In genomic region chr3:144718706-144719087, GRCm38 (mm10) we compare ENCODE assay signal across 8 mouse cellular contexts. TPM values are rescaled to one million over a fixed set of nuclear protein-coding genes. Genes with fewer than 3 reads are reported as not detected.
DNase-seq lines count a peak whose midpoint lies in the region; ATAC-seq and TF ChIP-seq lines count a peak whose summit lies in the region.

No protein-coding gene starts in this region.

- peak overlapping the region; percentile 94 for H3ac ChIP-seq in myocyte (ENCODE audit: control insufficient read depth, insufficient read length)

- no peak for ATAC-seq in embryonic facial prominence, embryonic 14.5 days (ENCODE audit: low read depth)
- no peak for ATAC-seq in limb, embryonic 13.5 days (ENCODE audit: low FRiP score, low read depth)

- H3K9ac ChIP-seq in embryonic facial prominence, embryonic 14.5 days (ENCODE audit: low read depth, low read length), result peak overlapping the region; percentile 94
- peak overlapping the region; percentile 93 for H3K9ac ChIP-seq in limb, embryonic 13.5 days

- peaks cover 2% of the 10 kb centered on the region; the same call in 1 of the 2 replicates for H3K36me3 ChIP-seq in spleen, adult 2 months (ENCODE audit: control insufficient read depth, insufficient read depth, low read length)
- no peaks in the 10 kb centered on the region for H3K36me3 ChIP-seq in embryonic facial prominence, embryonic 14.5 days (ENCODE audit: control insufficient read depth, insufficient read depth, low read length)
- H3K36me3 ChIP-seq in limb, embryonic 13.5 days, result peaks cover 4% of the 10 kb centered on the region; the same call in 1 of the 2 replicates
- no peaks in the 10 kb centered on the region for H3K36me3 ChIP-seq in myocyte (ENCODE audit: control insufficient read depth, insufficient read depth)

- no peak for TF ChIP-seq POLR2A in spleen, adult 2 months (IDR thresholded peaks at IDR 0.05; ENCODE audit: low read depth, low read length)
- no peak for TF ChIP-seq POLR2A in myocyte (IDR thresholded peaks at IDR 0.05; ENCODE audit: insufficient read length, low read depth)

- H3K79me2 ChIP-seq in myocyte (ENCODE audit: control insufficient read depth, insufficient read depth), result peaks cover 62% of the 10 kb centered on the region

- H3K4me2 ChIP-seq in embryonic facial prominence, embryonic 14.5 days (ENCODE audit: low read depth, low read length), result peak overlapping the region; percentile 77
- H3K4me2 ChIP-seq in limb, embryonic 13.5 days (replicated peaks), result peak overlapping the region; percentile 88
- H3K4me2 ChIP-seq in myocyte (ENCODE audit: low read depth), result peak overlapping the region; percentile 93

- TF ChIP-seq CTCF in spleen, adult 2 months (IDR thresholded peaks at IDR 0.05; ENCODE audit: extremely low read depth, insufficient read depth, insufficient read length, insufficient replicate concordance), result no peak

- peaks cover 16% of the 10 kb centered on the region for H3K4me1 ChIP-seq in spleen, adult 2 months (ENCODE audit: control insufficient read depth, insufficient read depth, insufficient read length)
- peaks cover 27% of the 10 kb centered on the region for H3K4me1 ChIP-seq in embryonic facial prominence, embryonic 14.5 days (ENCODE audit: control insufficient read depth, insufficient read depth, low read length)
- H3K4me1 ChIP-seq in limb, embryonic 13.5 days, result peaks cover 45% of the 10 kb centered on the region

- intact Hi-C loops in left cerebral cortex, postnatal 4 days (cut with DNase I), result loop anchor here (10.0 kb wide), 1 partner anchor 406 kb away; no protein-coding TSS in a partner anchor

- peak overlapping the region; percentile 53; the same call in 1 of the 2 replicates for H3K27ac ChIP-seq in spleen, adult 2 months (ENCODE audit: insufficient read depth, low read length)
- peak overlapping the region; percentile 99 for H3K27ac ChIP-seq in embryonic facial prominence, embryonic 14.5 days (replicated peaks; ENCODE audit: low read depth, low read length)
- H3K27ac ChIP-seq in limb, embryonic 13.5 days, result peak overlapping the region; percentile 98; the same call in 1 of the 2 replicates

- no peak for DNase-seq in spleen, adult 2 months (ENCODE audit: low read depth in 1 of 2, low spot score in 2 of 2)
- no peak for DNase-seq in spleen, postnatal 4 days (ENCODE audit: low spot score in 2 of 2)
- DNase-seq in embryonic facial prominence, embryonic 14.5 days (ENCODE audit: low spot score), result peak; percentile 66
- DNase-seq in heart, postnatal 4 days, result peak; percentile 52
- DNase-seq in left cerebral cortex, postnatal 4 days, result no peak
- DNase-seq in ovary, postnatal 10 days (ENCODE audit: low spot score), result no peak

- H3K27me3 ChIP-seq in spleen, adult 2 months (ENCODE audit: control insufficient read depth, insufficient read depth, low read length), result no peaks in the 10 kb centered on the region
- no peaks in the 10 kb centered on the region for H3K27me3 ChIP-seq in embryonic facial prominence, embryonic 14.5 days (replicated peaks; ENCODE audit: control insufficient read depth, insufficient read depth, low read length)
- H3K27me3 ChIP-seq in limb, embryonic 13.5 days, result no peaks in the 10 kb centered on the region
- H3K27me3 ChIP-seq in myocyte (ENCODE audit: control insufficient read depth, insufficient read depth, insufficient read length), result no peaks in the 10 kb centered on the region

- 7% methylated on average over 7 of the region's 7 CpGs for WGBS in spleen, adult 2 months
- 9% methylated on average over 7 of the region's 7 CpGs for WGBS in embryonic facial prominence, embryonic 14.5 days
- 20% methylated on average over 7 of the region's 7 CpGs for WGBS in limb, embryonic 13.5 days

- H3K9me3 ChIP-seq in embryonic facial prominence, embryonic 14.5 days (ENCODE audit: control insufficient read depth, low read length), result no peaks in the 10 kb centered on the region
- no peaks in the 10 kb centered on the region for H3K9me3 ChIP-seq in limb, embryonic 13.5 days

- H3K4me3 ChIP-seq in spleen, adult 2 months (ENCODE audit: extremely low read depth, insufficient read depth, insufficient read length), result peak overlapping the region; percentile 96
- peak overlapping the region; percentile 91 for H3K4me3 ChIP-seq in embryonic facial prominence, embryonic 14.5 days (ENCODE audit: low read depth, low read length)
- H3K4me3 ChIP-seq in limb, embryonic 13.5 days, result peak overlapping the region; percentile 85
- H3K4me3 ChIP-seq in myocyte, result peak overlapping the region; percentile 59

TF ChIP-seq in myocyte, 11 proteins besides CTCF, POLR2A, EP300 and RAD21:
- no peak for TF ChIP-seq REST (IDR thresholded peaks at IDR 0.05; ENCODE audit: insufficient read depth, insufficient read length)
- TF ChIP-seq SRF (IDR thresholded peaks at IDR 0.05; ENCODE audit: control insufficient read depth, insufficient read length, low read depth), result no peak
- no peak for TF ChIP-seq TCF12 (IDR thresholded peaks at IDR 0.05; ENCODE audit: insufficient read depth, poor library complexity, severe bottlenecking)
- TF ChIP-seq E2F4 (IDR thresholded peaks at IDR 0.05; ENCODE audit: insufficient read depth), result no peak
- no peak for TF ChIP-seq MYOG (IDR thresholded peaks at IDR 0.05; ENCODE audit: control insufficient read depth in 1 of 3, insufficient read depth in 1 of 3, insufficient read length in 2 of 3, low read depth in 2 of 3)
- TF ChIP-seq POLR2AphosphoS2 (IDR thresholded peaks at IDR 0.05; ENCODE audit: insufficient read length, low read depth), result no peak
- no peak for TF ChIP-seq USF1 (IDR thresholded peaks at IDR 0.05; ENCODE audit: low read depth)
- TF ChIP-seq CEBPB (IDR thresholded peaks at IDR 0.05; ENCODE audit: insufficient read depth, poor library complexity, severe bottlenecking), result no peak
- TF ChIP-seq TCF3 (IDR thresholded peaks at IDR 0.05; ENCODE audit: insufficient read length, low read depth), result no peak
- no peak for TF ChIP-seq MAX (IDR thresholded peaks at IDR 0.05; ENCODE audit: low read depth)
- TF ChIP-seq MYOD1 (IDR thresholded peaks at IDR 0.05; ENCODE audit: control insufficient read depth in 1 of 3, insufficient read length in 2 of 3, low read depth in 2 of 3), result no peak

RNA-seq across cellular contexts. Expression of gene Sh3glb1, which starts 1.4 kb away (rescaled TPM):
- 19.3 and 22.1 TPM in 2 replicates for polyA plus RNA-seq in spleen, adult 2 months (2012; rRNA removed)
- polyA plus RNA-seq in embryonic facial prominence, embryonic 14.5 days (2014; fragmentation: Nextera tagmentation; extraction: Ambion mirVana), result 146 and 157 TPM in 2 replicates
- 100 to 1,000 TPM; 260 to 261 TPM for total RNA-seq in heart, postnatal 4 days (2021)
- polyA plus RNA-seq in limb, embryonic 13.5 days (2015; fragmentation: Nextera tagmentation; extraction: Ambion mirVana), result 116 and 126 TPM in 2 replicates
- polyA plus RNA-seq in myocyte (2012; fragmentation: generic; extraction: Trizol), result 288 TPM
- total RNA-seq in left cerebral cortex, postnatal 4 days (2021), result 100 to 1,000 TPM; 179 to 208 TPM

RNA-seq across cellular contexts. Expression of gene Clca3a1, which starts 42.1 kb away (rescaled TPM):
- 22.9 and 24.2 TPM in 2 replicates for polyA plus RNA-seq in spleen, adult 2 months (2012; rRNA removed)
- polyA plus RNA-seq in embryonic facial prominence, embryonic 14.5 days (2014; fragmentation: Nextera tagmentation; extraction: Ambion mirVana), result 1.9 TPM in 2 replicates
- total RNA-seq in heart, postnatal 4 days (2021), result 10 to 100 TPM; 11.1 to 12.2 TPM
- 0.42 and 0.77 TPM in 2 replicates for polyA plus RNA-seq in limb, embryonic 13.5 days (2015; fragmentation: Nextera tagmentation; extraction: Ambion mirVana)
- not detected for polyA plus RNA-seq in myocyte (2012; fragmentation: generic; extraction: Trizol)
- 1 to 10 TPM in 1 of 2 experiments, under 1 TPM in 1; 0.62 to 1.0 TPM for total RNA-seq in left cerebral cortex, postnatal 4 days (2021)

Comparison
In these comparisons a context has a peak if more than half of its experiments do, and no peak if none do; other contexts are left out.
1. DNase-seq: peak in embryonic facial prominence, embryonic 14.5 days (single experiment) and heart, postnatal 4 days (single experiment); none in spleen, adult 2 months (0 of 2), spleen, postnatal 4 days (0 of 2), left cerebral cortex, postnatal 4 days (single experiment) and ovary, postnatal 10 days (single experiment).
2. Peak in every context shown above with its lines, with median percentiles within 50 percentile points of each other: H3K27ac ChIP-seq, H3K4me3 ChIP-seq and H3K4me2 ChIP-seq.